Mouse (Mus musculus) erythroblast, embryonic 14.5 days (primary cell): ENCODE data around the gene Def8. TPM values are rescaled to one million over a fixed set of nuclear protein-coding genes. Genes with fewer than 3 reads are reported as not detected.
A peak's percentile ranks its signal among the peaks of the same experiment; 100 is the strongest.

Experiments
- H3K27me3 ChIP-seq: 2 replicates; pipeline ENCODE4 v1.6.1; 2012; ENCODE audit warnings: inconsistent platforms; ENCODE audit not compliant: control insufficient read depth
- H3K36me3 ChIP-seq: 2 replicates; pipeline ENCODE4 v1.6.1; 2012; ENCODE audit warnings: mild to moderate bottlenecking, inconsistent platforms; ENCODE audit not compliant: control insufficient read depth
- H3K4me1 ChIP-seq: 2 replicates; pipeline ENCODE4 v1.6.1; 2012; ENCODE audit warnings: inconsistent platforms; ENCODE audit not compliant: control insufficient read depth
- H3K4me3 ChIP-seq: replicated peaks from 2 replicates; pipeline ENCODE3; 2012; ENCODE audit warnings: moderate library complexity, mild to moderate bottlenecking, inconsistent platforms
- H3K9me3 ChIP-seq: 2 replicates; pipeline ENCODE4 v1.6.1; 2012; ENCODE audit warnings: low read length, inconsistent platforms, mixed read lengths; ENCODE audit not compliant: control insufficient read depth
- GATA1 ChIP-seq: IDR thresholded peaks from 2 replicates; pipeline ENCODE4 v1.6.1; 2012; ENCODE audit warnings: low read length, inconsistent platforms, mixed read lengths
- TAL1 ChIP-seq: IDR thresholded peaks from 3 replicates; pipeline ENCODE4 v1.6.1; 2012; ENCODE audit warnings: low read length, inconsistent platforms, mixed read lengths
- polyA plus RNA-seq: library from polyadenylated mRNA; stranded (reverse); fragments of >175 nt; gene quantifications from 2 replicates; pipeline ENCODE4 v1.2.3, GENCODE M21; 2012

The Def8 gene
- polyA plus RNA-seq, 1 experiment, result 0.29 TPM

DNA sequence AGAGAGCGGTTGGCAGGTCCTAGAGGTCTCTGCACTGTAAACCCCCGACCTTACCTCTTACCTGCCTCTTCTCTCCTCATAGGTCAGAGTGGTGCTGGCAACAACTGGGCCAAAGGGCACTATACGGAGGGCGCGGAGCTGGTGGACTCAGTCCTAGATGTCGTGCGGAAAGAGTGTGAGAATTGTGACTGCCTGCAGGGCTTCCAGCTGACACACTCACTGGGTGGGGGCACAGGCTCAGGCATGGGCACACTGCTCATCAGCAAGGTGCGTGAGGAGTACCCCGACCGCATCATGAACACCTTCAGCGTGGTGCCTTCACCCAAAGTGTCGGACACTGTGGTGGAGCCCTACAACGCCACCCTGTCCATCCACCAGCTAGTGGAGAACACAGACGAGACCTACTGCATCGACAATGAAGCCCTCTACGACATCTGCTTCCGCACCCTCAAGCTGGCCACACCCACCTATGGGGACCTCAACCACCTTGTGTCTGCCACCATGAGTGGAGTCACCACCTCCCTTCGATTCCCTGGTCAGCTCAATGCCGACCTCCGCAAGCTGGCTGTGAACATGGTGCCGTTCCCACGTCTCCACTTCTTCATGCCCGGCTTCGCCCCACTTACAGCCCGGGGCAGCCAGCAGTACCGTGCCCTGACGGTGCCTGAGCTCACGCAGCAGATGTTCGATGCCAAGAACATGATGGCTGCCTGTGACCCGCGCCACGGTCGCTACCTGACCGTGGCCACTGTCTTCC, 2.6 kb upstream of the Def8 start:
- Histone ChIP-seq H3K4me1 (peaks cover 27% of the 10 kb centered on the region), H3K27me3 (no peaks in the 10 kb centered on the region; the same call in 1 of the 2 replicates), H3K36me3 (no peaks in the 10 kb centered on the region), H3K9me3 (no peaks in the 10 kb centered on the region), H3K4me3 (no peak overlapping the region)
- TF ChIP-seq TAL1 (no peak), GATA1 (no peak)

DNA sequence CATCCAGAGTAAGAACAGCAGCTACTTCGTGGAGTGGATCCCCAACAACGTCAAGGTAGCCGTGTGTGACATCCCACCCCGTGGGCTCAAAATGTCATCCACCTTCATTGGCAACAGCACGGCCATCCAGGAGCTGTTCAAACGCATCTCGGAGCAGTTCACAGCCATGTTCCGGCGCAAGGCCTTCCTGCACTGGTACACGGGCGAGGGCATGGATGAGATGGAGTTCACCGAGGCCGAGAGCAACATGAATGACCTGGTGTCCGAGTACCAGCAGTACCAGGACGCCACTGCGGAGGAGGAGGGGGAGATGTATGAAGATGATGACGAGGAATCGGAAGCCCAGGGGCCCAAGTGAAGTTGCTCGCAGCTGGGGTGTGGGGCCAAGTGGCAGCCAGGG, 2.0 kb upstream of the Def8 start:
- H3K36me3 ChIP-seq, result no peaks in the 10 kb centered on the region
- peaks cover 25% of the 10 kb centered on the region for H3K4me1 ChIP-seq
- peaks cover 2% of the 10 kb centered on the region for H3K9me3 ChIP-seq
- H3K4me3 ChIP-seq, result no peak overlapping the region
- H3K27me3 ChIP-seq, result no peaks in the 10 kb centered on the region; the same call in 1 of the 2 replicates
- no peak for TF ChIP-seq GATA1
- no peak for TF ChIP-seq TAL1

DNA sequence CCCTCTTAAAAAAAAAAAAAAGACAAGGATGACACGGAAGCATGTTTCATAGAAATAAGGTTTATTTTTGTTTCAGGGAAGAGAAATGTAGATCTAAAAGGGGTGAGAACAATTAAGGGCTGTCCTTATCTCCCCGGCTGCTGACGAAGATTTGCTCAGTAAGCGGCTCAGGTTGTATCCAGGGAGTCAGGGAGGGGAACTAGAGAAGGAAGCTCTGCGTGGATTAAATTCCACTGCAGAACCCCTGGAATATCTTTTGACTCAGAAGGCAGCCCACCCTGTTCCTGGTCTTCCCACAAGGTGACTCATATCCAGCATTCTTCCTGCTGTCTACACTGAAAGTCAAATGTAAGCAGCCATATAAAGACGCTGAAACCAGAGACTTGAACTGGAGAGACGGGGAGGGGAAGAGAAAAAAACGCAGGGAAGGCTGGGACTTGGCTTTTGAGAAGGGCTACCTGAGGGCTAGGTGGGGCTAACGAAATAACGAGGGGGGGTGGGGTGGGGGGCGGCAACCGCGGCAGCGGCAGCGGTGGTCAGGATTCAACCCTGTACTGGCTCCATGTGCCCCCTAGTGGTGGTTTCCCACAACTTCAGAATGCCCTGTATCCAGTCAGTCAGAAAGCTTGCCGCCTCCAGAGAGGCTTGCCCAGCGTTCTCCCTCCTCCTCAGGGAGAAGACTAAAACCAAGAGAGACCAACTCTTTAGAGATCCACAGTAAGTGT, 1.1 kb upstream of the Def8 start:
- peaks cover 11% of the 10 kb centered on the region for H3K9me3 ChIP-seq
- H3K27me3 ChIP-seq, result no peaks in the 10 kb centered on the region; the same call in 1 of the 2 replicates
- TF ChIP-seq TAL1, result no peak
- no peak for TF ChIP-seq GATA1
- peak overlapping the region; percentile 30 for H3K4me3 ChIP-seq
- H3K4me1 ChIP-seq, result peaks cover 16% of the 10 kb centered on the region
- H3K36me3 ChIP-seq, result no peaks in the 10 kb centered on the region

DNA sequence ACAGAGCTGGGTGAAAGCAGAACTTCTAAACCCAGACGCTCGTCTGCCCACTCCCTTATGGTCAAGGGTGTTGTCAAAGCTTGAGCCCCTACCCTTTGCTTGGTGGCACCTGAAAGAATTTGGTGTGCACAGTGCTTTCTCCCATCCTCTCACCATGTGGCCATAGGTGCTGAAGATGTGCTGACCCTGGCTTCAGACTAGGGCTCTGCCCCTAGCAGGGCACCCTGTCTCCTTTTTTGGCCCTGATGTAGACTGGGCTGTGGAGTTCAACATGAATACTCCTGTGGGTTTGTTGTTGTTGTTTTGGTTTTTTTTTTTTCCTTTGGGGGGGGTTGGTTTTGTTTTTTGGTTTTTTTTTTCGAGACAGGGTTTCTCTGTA, 557 bp upstream of the Def8 start:
- peaks cover 16% of the 10 kb centered on the region for H3K9me3 ChIP-seq
- TF ChIP-seq TAL1 (no peak), GATA1 (no peak)
- H3K27me3 ChIP-seq, result no peaks in the 10 kb centered on the region; the same call in 1 of the 2 replicates
- H3K36me3 ChIP-seq, result no peaks in the 10 kb centered on the region
- peaks cover 14% of the 10 kb centered on the region for H3K4me1 ChIP-seq
- no peak overlapping the region for H3K4me3 ChIP-seq

DNA sequence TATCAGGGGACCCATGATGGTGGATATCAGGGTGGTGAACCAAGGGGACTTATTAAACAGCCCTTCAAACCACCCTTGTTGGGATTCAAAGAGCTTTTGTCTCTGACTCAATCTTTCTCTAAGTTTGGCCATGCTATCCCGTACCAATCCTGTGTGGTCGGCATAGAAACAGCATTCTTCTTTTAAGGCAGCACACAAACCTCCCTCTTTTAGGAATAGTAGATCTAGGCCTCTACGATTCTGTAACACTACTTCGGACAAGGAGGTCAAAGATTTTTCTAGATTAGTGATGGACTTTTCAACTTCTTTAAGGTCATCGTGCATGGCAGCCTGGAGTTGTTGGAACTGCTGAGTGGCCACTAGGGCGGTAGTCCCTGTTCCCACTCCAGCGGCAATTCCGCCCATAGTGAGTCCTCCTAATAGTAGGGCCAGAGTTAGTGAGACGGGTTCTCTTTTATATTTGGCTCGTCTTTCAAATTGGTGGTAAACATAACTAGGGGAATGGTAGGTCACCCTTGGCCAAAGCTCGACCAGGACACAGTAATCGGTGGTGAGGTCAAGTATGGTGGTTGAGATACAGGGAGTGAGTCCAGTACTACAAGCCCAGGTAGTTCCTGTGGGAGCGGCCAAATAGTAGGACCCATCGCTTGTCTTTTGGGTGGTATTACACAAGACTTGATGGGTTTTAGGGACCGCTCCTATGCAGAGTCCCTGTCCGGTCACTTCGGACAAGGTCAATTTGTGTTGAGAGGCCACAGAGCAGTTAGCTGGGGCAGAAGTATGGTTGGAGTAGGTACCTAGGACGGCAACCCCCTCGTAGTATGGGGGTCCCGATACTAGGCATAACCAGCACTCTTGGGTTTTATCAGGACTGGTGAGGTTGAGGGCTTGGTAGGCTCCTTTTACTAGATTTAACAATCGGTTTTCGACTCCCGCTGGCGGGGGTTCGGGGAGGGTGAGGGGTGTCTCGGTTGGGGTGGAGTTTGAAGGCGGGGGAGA, 3.5 kb downstream of the Def8 start:
- TF ChIP-seq TAL1, result no peak
- no peak for TF ChIP-seq GATA1
- Histone ChIP-seq H3K27me3 (no peaks in the 10 kb centered on the region; the same call in none of the 2 replicates), H3K9me3 (peaks cover 53% of the 10 kb centered on the region), H3K4me3 (no peak overlapping the region), H3K4me1 (peaks cover 9% of the 10 kb centered on the region), H3K36me3 (no peaks in the 10 kb centered on the region)

DNA sequence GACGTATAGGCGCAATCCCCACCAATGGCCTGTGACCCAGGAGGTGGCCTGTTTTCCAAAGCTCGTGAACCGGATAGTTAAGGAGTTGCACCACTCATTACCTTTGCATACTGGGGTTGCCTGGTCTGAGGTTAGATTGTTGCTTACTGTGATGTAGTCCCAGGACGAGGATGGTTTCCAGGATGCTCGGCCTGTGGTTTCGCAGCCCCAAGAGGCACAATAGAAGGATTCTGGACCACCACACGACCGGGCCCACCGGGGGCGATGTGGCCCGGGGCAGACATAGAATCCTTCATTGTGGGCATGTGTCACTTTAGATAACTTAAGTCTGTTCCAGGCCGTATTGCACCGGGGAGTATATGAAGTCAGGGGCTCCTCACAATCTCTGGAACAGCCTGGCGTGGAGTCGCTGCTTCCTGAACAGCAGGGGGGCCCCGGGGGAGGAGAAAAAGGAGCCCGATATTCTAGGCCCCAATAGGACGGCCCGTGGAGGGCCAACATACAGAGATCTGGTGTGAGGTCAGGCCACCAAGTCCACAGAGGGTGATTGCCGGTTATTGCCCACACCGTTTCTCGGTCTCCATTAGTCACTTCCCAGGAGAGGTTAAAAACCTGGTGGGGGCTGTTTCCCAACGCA, 4.4 kb downstream of the Def8 start:
- Histone ChIP-seq H3K9me3 (peaks cover 63% of the 10 kb centered on the region), H3K4me1 (peaks cover under 1% of the 10 kb centered on the region), H3K36me3 (no peaks in the 10 kb centered on the region), H3K27me3 (no peaks in the 10 kb centered on the region; the same call in none of the 2 replicates), H3K4me3 (no peak overlapping the region)
- TF ChIP-seq GATA1 (no peak), TAL1 (no peak)

DNA sequence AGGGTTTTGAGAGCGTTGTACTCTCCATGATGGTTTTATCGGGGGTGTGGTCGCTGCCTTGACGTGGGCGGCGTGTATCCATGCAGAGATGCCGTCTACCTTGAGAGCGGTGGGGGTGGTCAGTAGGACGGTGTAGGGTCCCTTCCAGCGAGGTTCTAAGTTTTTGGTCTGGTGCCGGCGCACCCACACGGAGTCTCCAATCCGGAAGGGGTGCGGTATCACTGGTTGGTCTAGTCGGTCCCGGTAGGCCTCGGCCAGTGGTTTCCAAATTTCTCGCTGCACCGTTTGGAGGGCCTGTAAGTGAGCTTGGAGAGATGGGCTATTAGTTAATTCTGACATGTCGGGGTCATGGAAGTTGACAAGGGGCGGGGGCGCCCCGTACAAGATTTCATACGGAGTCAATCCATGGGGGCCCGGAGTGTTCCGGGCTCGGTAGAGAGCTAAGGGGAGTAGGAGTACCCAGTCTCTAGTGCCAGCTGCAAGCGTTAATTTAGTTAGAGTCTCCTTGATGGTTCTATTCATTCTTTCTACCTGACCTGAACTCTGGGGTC, 5.1 kb downstream of the Def8 start:
- Histone ChIP-seq H3K9me3 (peaks cover 69% of the 10 kb centered on the region), H3K27me3 (no peaks in the 10 kb centered on the region; the same call in none of the 2 replicates), H3K4me1 (no peaks in the 10 kb centered on the region), H3K4me3 (no peak overlapping the region), H3K36me3 (no peaks in the 10 kb centered on the region)
- TF ChIP-seq TAL1 (no peak), GATA1 (no peak)
